Mouse (Mus musculus) kidney, adult 2 months (tissue): Measurements from ENCODE around the gene Msrb1.
"Not testable (repeated sequence)": the region's sequence is repeated elsewhere in the genome, so short reads cannot be mapped to it uniquely, and the experiment has no call there.

Experiments
- CTCF ChIP-seq: fragments of 200-500 bp; conservative IDR thresholded peaks from 2 replicates; pipeline ENCODE4 v1.5.1; 2011; ENCODE audit warnings: low read depth, mild to moderate bottlenecking, control low read depth, low read length, moderate library complexity, mixed read lengths; ENCODE audit not compliant: insufficient read depth, insufficient read length
- POLR2A ChIP-seq: fragments of 200-500 bp; IDR thresholded peaks from one replicate; pipeline ENCODE4 v1.6.1; 2011; ENCODE audit warnings: low read depth, low read length, control low read depth

GRCm38 (mm10) chr17:24721383-24721955, 15.0 kb upstream of the Msrb1 start:
- not testable (repeated sequence) for TF ChIP-seq CTCF, POLR2A
